Mouse (Mus musculus) lung, adult 2 months (tissue): ENCODE results near the gene Lbx2.

Source experiments
- CTCF ChIP-seq: fragments of 200-500 bp; IDR thresholded peaks from 2 replicates; pipeline ENCODE4 v1.5.1; 2011; ENCODE audit warnings: mild to moderate bottlenecking, low read length, control low read depth; ENCODE audit not compliant: insufficient read depth
- POLR2A ChIP-seq: fragments of 200-500 bp; IDR thresholded peaks from 2 replicates; pipeline ENCODE4 v1.6.1; 2011; ENCODE audit warnings: low read depth, mild to moderate bottlenecking, control low read depth, low read length, borderline replicate concordance; ENCODE audit errors: extremely low read depth

- TF ChIP-seq CTCF (no peak), POLR2A (peak; percentile 74; the same call in 1 of the 2 replicates)
These were observed 38.7 kb downstream of the Lbx2 start for GRCm38 (mm10) chr6:83124851-83125312.
